Mouse (Mus musculus) lung, postnatal 0 days (tissue): ENCODE measurements around the gene Tgfbr1. TPM values are rescaled to one million over a fixed set of nuclear protein-coding genes. Genes with fewer than 3 reads are reported as not detected.
A peak's percentile ranks its signal among the peaks of the same experiment; 100 is the strongest.

ENCODE experiments used
- ATAC-seq: fragments of 200-750 bp; cut with Nextera tagmentation; 2 replicates; pipeline ENCODE4 v1.8.0; 2017; ENCODE audit warnings: moderate library complexity
- DNase-seq: peaks from one replicate; pipeline ENCODE4 v3.0.0-alpha.2; 2016; ENCODE audit warnings: low spot score
- H3K27ac ChIP-seq: fragments of 300-500 bp; sonication (generic); 2 replicates; pipeline ENCODE4 v1.5.1; 2014; ENCODE audit warnings: antibody characterized with exemption, mild to moderate bottlenecking, low read length, mixed read lengths
- H3K27me3 ChIP-seq: fragments of 300-500 bp; sonication (generic); replicated peaks from 2 replicates; pipeline ENCODE4 v1.6.1; 2014; ENCODE audit warnings: low read length, mixed read lengths; ENCODE audit not compliant: insufficient read depth
- H3K36me3 ChIP-seq: fragments of 300-500 bp; sonication (generic); 2 replicates; pipeline ENCODE4 v1.6.1; 2014; ENCODE audit warnings: low read length, mixed read lengths; ENCODE audit not compliant: insufficient read depth
- H3K4me1 ChIP-seq: fragments of 300-500 bp; sonication (generic); 2 replicates; pipeline ENCODE4 v1.6.1; 2014; ENCODE audit warnings: antibody characterized with exemption, low read depth, low read length, mixed read lengths; ENCODE audit not compliant: insufficient read depth
- H3K4me2 ChIP-seq: fragments of 300-500 bp; sonication (generic); replicated peaks from 2 replicates; pipeline ENCODE4 v1.6.1; 2014; ENCODE audit warnings: low read depth, mild to moderate bottlenecking, low read length, moderate library complexity, mixed read lengths
- H3K4me3 ChIP-seq: fragments of 300-500 bp; sonication (generic); 2 replicates; pipeline ENCODE4 v1.5.1; 2014; ENCODE audit warnings: low read depth, low read length
- H3K9ac ChIP-seq: fragments of 300-500 bp; sonication (generic); replicated peaks from 2 replicates; pipeline ENCODE4 v1.6.1; 2014; ENCODE audit warnings: low read depth, mild to moderate bottlenecking
- H3K9me3 ChIP-seq: fragments of 300-500 bp; sonication (generic); 2 replicates; pipeline ENCODE4 v1.6.1; 2016; ENCODE audit warnings: low read length, mixed read lengths
- CTCF ChIP-seq: IDR thresholded peaks from 2 replicates; pipeline ENCODE4 v1.5.1; 2016; ENCODE audit warnings: antibody characterized with exemption, mild to moderate bottlenecking
- EP300 ChIP-seq: IDR thresholded peaks from 2 replicates; pipeline ENCODE4 v1.6.1; 2016; ENCODE audit warnings: antibody characterized with exemption, mild to moderate bottlenecking, control low read depth
- WGBS: fragments of 180-500 bp; shearing (Covaris S2); extraction: QIAGEN DNeasy Blood & Tissue Kit; methylation state at CpG from one replicate; pipeline ENCODE4 v1.1.7; 2014; 5-methylcytosine and 5-hydroxymethylcytosine counted together
- polyA plus RNA-seq: library from polyadenylated mRNA; unstranded; fragments of >200 nt; fragmentation: Nextera tagmentation; extraction: Ambion mirVana; gene quantifications from 2 replicates; pipeline ENCODE4 v1.2.1, GENCODE M21; 2015

The Tgfbr1 gene
- polyA plus RNA-seq, 1 experiment from 2014 or later, result 12.8 TPM

GRCm38 (mm10) chr4:47312676-47313075 is 40.3 kb upstream of the Tgfbr1 start:
- H3K27ac ChIP-seq, result no peak overlapping the region
- peak; percentile 28 for ATAC-seq
- WGBS, result 58% methylated on average over 14 of the region's 14 CpGs

DNA sequence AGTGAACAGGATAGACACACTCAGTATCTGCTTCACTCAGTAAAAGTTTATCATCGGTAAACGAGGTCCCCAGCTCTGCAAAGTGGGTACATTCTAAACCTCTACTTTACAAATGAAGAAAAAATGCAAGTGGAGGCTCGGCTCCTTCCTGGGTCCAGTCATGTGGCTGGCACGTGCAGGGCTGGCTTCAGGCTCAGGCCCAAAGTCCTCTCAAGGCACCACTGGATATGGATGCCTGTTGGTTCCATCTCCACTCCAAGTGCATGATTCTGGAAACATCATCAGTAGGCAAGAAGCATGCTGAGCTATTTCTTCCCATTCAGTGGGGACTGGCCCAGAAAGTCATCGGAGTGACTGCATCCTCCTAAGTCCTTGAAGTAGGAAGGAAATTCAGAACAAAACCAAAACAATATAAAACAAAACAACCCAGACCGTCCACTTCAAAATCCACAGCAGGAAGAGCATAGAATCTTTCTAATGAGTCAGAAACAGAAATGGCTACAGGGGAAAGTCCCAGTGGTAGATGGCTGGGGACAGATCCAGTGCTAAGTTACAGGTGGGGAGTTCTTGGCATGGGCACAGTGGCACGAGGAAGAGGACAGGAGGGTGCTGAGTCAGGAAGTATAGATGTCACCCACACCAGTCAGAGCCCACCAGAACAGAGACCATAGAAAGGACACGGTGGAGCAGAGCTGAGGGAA is 39.2 kb upstream of the Tgfbr1 start:
- WGBS, result 57% methylated on average over 8 of the region's 8 CpGs

More at GRCm38 (mm10) chr4:47312676-47313075, 40.3 kb upstream of the Tgfbr1 start:
- no peak overlapping the region for H3K4me3 ChIP-seq
- H3K9me3 ChIP-seq, result no peaks in the 10 kb centered on the region
- peak; percentile 45 for DNase-seq
- no peak overlapping the region for H3K9ac ChIP-seq
- H3K4me2 ChIP-seq, result no peak overlapping the region
- no peaks in the 10 kb centered on the region for H3K27me3 ChIP-seq
- TF ChIP-seq CTCF (no peak), EP300 (no peak)
- no peaks in the 10 kb centered on the region; the same call in 1 of the 2 replicates for H3K4me1 ChIP-seq
- H3K36me3 ChIP-seq, result no peaks in the 10 kb centered on the region

GRCm38 (mm10) chr4:47315458-47315857 is 37.6 kb upstream of the Tgfbr1 start:
- no peak overlapping the region for H3K4me3 ChIP-seq
- no peaks in the 10 kb centered on the region; the same call in 1 of the 2 replicates for H3K4me1 ChIP-seq
- no peaks in the 10 kb centered on the region for H3K27me3 ChIP-seq
- H3K9ac ChIP-seq, result no peak overlapping the region
- no peak for TF ChIP-seq CTCF
- TF ChIP-seq EP300, result no peak
- no peaks in the 10 kb centered on the region for H3K36me3 ChIP-seq
- ATAC-seq (peak; percentile 24), DNase-seq (peak; percentile 44)
- WGBS, result 53% methylated on average over 2 of the region's 2 CpGs
- no peaks in the 10 kb centered on the region for H3K9me3 ChIP-seq
- H3K27ac ChIP-seq, result no peak overlapping the region
- H3K4me2 ChIP-seq, result no peak overlapping the region

More for the DNA sequence above, 39.2 kb upstream of the Tgfbr1 start:
- H3K27ac ChIP-seq, result no peak overlapping the region
- no peak for ATAC-seq
- no peaks in the 10 kb centered on the region for H3K9me3 ChIP-seq
- H3K4me3 ChIP-seq, result no peak overlapping the region
- no peak overlapping the region for H3K9ac ChIP-seq
- no peak for TF ChIP-seq EP300
- no peak for TF ChIP-seq CTCF
- H3K4me2 ChIP-seq, result no peak overlapping the region
- H3K4me1 ChIP-seq, result no peaks in the 10 kb centered on the region; the same call in 1 of the 2 replicates
- no peak for DNase-seq
- H3K36me3 ChIP-seq, result no peaks in the 10 kb centered on the region
- no peaks in the 10 kb centered on the region for H3K27me3 ChIP-seq

- Histone ChIP-seq H3K36me3 (no peaks in the 10 kb centered on the region), H3K27me3 (no peaks in the 10 kb centered on the region), H3K9me3 (no peaks in the 10 kb centered on the region), H3K9ac (no peak overlapping the region), H3K4me2 (no peak overlapping the region), H3K27ac (no peak overlapping the region), H3K4me3 (no peak overlapping the region), H3K4me1 (no peaks in the 10 kb centered on the region)
- ATAC-seq (no peak), DNase-seq (peak; percentile 5)
- TF ChIP-seq CTCF, result no peak
- whole genome bisulfite sequencing, result 57% methylated on average over 6 of the region's 6 CpGs
Observed at GRCm38 (mm10) chr4:47316432-47316831, 36.6 kb upstream of the Tgfbr1 start.

- no peak overlapping the region for H3K4me2 ChIP-seq
- H3K27me3 ChIP-seq, result no peaks in the 10 kb centered on the region
- H3K4me3 ChIP-seq, result no peak overlapping the region
- H3K9ac ChIP-seq, result no peak overlapping the region
- TF ChIP-seq EP300 (no peak), CTCF (no peak)
- H3K4me1 ChIP-seq, result no peaks in the 10 kb centered on the region
- DNase-seq (no peak), ATAC-seq (no peak)
- no peaks in the 10 kb centered on the region for H3K36me3 ChIP-seq
- H3K9me3 ChIP-seq, result no peaks in the 10 kb centered on the region
- 66% methylated on average over 10 of the region's 10 CpGs for WGBS
- H3K27ac ChIP-seq, result no peak overlapping the region
Observed at GRCm38 (mm10) chr4:47319561-47320321, 33.3 kb upstream of the Tgfbr1 start.

GRCm38 (mm10) chr4:47322315-47322714 is 30.7 kb upstream of the Tgfbr1 start:
- Histone ChIP-seq H3K36me3 (no peaks in the 10 kb centered on the region), H3K27me3 (no peaks in the 10 kb centered on the region), H3K4me1 (no peaks in the 10 kb centered on the region), H3K9me3 (no peaks in the 10 kb centered on the region), H3K9ac (no peak overlapping the region), H3K4me2 (no peak overlapping the region), H3K27ac (no peak overlapping the region), H3K4me3 (no peak overlapping the region)
- TF ChIP-seq CTCF, result no peak
- no peak for TF ChIP-seq EP300
- DNase-seq (no peak), ATAC-seq (no peak)
- WGBS, result 74% methylated on average over 3 of the region's 3 CpGs
